Mouse (Mus musculus): ENCODE results near the gene Slc51b.
A peak's percentile ranks its signal among the peaks of the same experiment; 100 is the strongest.

Slc51b gene

DNA sequence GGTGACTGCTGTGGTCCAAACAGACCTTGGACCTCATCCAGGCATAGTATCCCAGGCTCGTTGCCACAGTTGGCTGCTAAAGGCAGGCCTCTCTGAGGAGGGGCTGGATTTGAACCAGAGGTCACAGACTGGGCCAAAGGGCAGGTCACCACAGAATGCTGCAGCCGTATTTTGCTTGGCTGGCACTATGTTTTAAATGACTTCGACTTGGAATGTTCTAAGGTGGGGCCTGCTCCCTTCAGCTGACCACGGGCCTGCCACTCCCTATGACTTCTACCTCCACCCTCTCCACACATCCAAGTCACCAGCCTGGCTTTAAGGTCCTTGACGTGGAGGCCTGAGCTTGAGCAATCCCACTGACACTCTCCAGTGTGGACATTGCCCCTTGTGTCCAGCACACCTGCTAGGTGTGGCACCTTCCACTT is 13.9 kb downstream of the Slc51b start:
- DNase-seq (ENCODE audit: low read depth, low spot score): peak; percentile 44

DNA sequence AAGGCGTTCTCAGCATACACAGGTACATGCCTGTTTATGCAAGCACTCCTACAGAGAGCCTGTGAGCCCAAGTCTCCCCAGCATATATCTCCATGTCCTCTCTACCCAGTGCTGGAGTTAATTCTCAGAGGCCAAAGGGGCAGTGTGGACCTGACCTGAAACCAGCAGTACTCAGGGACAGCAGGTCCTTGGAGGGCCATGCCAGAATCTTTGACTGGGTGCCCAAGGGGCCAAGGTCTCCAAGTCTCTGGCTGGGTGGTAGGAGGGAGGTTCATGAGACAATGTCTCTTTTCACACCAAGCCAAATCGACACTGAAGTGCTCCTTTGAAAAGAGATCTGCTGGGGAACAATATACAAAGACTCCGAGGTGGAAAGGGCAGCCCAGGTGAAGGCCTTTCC is 14.9 kb downstream of the Slc51b start:
- DNase-seq (ENCODE audit: low read depth, low spot score): no peak

DNA sequence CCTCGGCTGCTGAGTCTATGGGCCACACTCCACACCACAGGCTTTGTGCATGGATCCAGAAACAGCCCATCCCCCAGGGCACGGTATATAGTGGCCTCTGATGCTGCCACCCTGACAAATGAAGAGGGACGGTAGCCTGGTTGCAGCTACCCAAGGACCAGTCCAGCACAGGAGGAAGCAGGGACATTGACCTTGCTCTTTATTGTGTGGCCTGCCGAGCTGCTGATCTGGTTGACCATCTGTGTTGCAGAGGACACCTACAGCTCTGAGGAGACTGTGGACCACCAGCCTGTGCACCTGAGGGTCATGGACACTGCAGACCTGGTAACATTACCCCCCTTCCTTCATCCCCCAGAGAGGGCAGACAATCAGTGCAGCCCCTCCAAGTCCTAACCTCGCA is 15.4 kb downstream of the Slc51b start:
- DNase-seq (ENCODE audit: low read depth, low spot score): no peak

DNA sequence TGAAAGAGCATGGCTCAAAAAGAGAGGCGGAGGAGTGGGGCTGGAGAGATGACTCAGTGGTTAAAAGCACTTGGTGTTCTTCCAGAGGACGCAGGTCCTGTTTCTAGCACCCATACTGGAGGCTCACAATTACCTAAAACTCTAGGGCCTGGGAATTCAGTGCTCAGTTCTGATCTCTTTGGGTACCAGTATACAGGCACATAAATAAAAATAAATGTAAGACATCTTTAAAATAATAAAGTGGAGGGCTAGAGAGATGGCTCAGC is 17.6 kb downstream of the Slc51b start:
- DNase-seq (ENCODE audit: low read depth, low spot score): peak; percentile 35

DNA sequence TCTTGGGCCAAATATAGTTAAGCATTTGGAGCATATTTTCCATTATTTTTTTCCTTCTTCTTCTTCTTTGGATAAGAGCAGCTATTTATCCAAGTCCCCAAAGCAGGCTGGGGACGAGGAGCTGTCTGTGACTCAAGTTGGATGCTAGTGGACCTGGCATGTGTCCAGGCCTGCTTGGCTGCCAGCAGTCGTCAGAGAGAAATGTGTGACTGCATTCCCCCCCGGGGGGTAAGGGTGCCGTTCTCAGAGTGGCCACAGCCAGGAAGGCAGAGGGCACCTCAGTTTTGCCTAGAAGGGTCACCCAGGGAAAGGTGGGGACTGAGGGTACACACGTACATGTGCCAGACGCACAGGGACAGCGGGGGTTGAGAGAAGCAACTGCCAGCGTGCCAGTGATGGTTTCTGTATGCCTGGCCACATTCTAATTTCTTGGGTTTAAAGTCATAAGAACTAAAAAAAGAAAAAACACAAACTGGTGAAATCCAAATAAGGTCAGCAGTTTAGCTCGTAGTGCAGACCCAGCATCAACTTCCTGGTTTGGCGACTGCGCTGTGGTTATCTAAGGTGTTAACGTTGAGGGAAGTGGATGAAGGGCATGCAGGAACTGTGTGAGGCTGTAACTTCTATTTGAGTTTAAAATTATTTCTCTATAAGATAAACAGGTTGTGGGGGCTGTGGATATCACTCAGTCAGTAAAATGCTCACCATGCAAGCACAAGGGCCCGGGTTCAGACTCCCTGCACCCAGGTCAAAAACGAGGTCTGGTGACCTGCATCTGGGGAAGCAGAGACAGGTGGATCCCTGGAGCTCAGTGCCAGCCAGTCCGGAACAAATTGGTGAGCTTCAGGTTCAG is 18.2 kb downstream of the Slc51b start:
- DNase-seq (ENCODE audit: low read depth, low spot score): peak; percentile 60

DNA sequence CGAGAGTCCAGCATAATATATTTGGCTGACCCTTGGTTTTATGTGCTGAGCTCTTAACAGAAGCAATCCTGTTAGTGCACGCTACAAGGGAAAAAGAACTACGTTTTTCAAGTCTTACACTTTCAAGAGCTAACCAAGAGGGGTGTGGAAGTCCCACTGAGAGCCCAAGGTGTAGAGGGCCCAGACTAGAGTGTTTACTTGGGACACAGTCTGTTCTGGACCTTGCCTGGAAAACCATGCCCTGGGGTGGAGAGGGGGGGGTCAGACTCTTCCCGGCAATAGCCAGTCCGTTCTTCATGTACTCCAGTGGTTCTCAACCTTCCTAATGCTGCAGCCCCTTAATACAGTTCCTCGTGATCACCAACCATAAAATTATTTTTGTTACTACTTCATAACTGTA is 22.8 kb downstream of the Slc51b start:
- no peak for DNase-seq (ENCODE audit: low read depth, low spot score)

DNA sequence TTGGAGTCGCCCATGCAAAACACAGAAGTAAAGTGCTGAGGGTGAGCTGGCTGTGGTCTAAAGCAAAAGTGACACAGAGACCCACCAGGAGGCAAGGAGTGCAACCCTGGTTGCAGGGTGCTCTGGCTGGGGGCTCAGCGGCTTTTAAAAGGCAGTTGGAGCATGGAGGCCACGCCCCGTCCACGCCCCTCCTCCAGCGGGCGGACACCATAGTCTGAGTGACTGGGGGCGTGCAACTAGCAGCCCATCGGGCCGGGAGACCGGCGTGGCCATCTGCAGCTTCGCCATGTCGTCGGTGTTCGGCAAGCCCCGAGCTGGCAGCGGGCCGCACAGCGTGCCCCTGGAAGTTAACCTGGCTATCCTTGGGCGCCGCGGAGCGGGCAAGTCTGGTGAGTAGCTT is 24.5 kb downstream of the Slc51b start, which contains the start of gene Rasl12:
Gene Rasl12 (plus strand): TSS at position 228 of the 400 bp plus-strand sequence.
- no peak for DNase-seq (ENCODE audit: low read depth, low spot score)

DNA sequence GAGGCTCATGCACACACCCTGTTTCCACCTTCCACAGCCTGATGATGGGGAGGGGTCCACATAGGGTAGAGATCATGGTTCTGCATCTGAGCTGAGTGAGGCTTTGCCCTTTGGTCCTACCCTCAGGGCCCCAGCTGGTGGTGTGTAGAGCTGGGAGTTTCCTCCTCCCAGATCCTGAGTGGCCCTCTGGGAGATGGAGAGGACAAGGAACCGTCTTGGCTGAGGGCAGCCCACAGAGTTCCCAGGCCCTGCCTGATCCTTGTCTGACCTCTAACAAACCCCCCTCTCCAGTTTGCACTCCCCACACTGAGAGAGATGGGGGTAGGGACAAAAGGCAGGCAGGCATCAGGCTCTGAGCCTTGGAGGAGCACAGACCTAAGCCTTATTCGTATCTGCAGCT is 28.4 kb downstream of the Slc51b start:
- DNase-seq (ENCODE audit: low read depth, low spot score): no peak

DNA sequence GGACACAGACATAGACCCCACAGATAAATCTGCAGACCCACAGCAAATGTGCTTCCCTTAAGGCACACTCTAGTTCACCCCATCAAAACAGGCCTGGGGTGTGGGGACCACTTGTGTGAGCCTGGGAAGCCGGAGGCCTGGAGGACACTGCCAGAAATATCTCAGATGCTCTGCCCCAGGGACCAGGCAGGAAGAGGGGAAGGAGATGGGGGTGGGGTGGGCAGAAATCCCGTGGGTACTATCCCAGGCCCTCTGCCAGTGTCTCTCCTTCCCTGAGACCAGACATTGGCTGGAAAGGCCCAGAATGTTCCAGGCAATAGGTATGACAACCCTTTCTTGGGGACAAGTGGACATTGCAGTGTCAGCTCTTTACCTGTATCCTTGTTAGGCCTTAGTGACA is 29.1 kb downstream of the Slc51b start:
- no peak for DNase-seq (ENCODE audit: low read depth, low spot score)

DNA sequence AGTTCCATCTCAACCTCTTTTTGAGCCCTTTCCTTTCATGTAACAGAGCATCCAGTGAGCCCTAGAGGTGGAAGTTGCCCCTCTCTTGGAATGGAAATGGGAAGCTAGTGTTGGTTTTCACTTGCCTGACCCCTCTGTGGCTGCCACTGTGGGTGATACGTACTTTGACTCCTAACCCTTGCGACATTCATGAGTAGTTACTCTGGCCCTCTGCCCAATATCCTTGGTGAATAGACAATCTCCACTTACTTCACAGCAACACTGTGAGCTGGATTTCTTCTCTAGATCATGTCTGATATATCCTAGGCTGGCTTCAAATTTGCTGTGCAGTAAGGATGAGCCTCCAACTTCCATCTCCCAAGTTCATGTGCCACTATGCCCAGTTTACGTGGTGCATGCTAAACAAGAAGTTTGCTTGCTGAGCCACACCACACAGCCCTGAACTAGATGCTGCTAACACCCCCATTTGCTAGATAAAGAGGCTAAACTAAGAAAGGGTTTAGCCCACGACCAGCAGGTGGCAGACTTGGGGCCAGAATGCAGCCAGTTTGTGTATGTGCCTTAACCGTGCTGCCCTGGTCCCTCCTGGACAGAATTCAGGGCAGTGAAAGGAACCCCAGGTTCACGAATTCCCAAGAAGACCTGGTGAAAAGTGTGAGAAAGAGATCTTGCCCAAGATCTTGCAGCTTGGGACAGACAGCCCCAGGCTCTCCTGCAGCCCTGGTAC is 30.0 kb downstream of the Slc51b start:
- peak; percentile 78 for DNase-seq (ENCODE audit: low read depth, low spot score)

DNA sequence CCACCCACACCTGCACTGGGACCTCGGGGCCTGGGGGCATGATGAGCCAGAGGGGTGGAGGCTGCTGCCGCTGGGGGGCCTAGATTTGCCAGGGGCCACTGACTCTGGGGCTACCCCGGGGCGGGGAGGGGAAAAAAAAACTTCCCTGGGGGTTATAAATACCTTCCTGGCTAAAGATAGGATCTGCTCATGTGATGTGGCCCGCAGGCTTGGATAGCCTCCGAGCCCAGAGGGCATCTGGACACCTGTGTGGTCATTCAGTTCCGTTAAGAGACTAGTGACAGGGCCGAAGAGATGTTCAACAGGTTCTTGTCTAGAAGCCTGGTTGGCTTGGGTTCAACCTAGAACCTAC is 31.2 kb downstream of the Slc51b start, which contains the start of gene Kbtbd13:
Gene Kbtbd13 (minus strand): TSS at position 40 of the 352 bp plus-strand sequence.
- DNase-seq (ENCODE audit: low read depth, low spot score): no peak

DNA sequence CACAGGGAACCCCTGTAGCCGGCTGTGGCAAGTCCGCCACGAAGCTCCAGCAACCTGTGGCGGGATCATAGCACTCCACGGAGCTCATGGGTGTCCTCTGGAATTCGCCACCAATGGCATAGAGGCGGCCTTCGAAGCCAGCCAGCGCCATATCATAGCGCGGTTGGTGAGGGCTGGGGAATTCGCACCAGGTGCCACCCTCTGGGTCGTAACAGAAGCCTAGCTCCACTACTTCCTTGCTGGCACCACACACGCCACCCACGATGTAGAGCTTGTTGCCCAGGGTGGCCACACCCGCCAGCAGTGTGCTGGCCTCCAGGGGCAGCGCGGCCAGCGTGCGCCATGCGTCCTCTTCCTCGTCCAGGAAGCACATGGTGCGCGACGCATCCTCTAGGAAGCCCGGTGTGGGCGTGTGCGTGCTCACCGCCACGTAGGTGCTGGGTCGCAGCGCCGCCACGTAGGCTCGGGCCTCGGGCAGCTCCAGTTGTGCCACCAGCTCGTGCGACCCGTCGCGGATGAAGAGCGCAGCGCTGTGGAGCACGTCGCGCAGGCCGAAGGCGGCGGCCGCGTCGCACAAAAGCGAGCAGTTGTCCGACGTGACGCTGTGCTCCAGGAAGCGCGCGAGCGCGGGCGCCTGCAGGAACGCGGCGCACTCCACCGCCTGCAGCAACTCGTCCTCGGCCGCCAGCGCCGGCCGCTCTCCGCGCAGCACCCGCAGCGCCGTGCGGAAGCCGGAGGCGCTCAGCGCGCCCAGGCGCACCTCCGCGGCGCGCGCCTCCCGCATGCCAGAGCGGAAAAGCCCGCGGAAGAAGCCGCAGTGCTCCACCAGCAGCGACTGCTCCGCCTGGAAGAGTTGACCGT is 31.8 kb downstream of the Slc51b start:
- DNase-seq (ENCODE audit: low read depth, low spot score): no peak

DNA sequence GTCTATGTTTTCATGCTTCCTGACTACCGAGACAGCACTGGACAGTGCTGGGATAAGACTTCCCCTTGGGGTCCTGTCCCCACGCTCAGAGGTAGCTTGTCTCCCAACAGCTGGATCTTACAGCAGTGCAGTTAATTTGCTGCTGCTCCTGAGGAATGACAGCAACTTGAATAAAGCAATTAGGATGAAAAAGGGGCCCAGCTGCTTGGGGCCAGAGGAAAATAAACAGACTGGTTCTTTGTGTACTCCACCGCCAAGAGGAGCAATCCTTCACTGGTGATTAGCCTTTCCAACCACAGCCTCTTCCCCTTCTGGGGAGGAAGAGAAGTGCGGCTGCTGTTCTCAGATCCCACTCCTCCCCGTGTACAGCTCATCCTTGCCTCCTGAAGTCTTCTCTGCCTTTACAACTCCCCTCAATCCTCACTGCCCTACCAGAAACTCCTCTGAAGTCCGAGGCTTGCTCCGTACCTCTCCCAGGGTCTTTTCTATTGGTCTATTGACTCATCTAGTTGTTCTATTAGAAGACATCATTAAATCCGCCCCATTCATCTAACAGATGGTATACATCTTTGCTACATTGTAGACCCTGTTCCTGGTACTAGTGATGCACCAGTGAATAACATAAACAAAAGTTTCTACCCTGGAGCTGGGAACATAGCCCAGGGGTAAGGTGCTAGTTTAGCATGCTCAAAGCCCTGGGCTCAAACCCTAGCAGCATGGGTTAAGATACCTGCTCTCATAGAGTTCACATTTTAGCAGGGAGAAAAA is 36.2 kb downstream of the Slc51b start:
- DNase-seq (ENCODE audit: low read depth, low spot score): no peak

DNA sequence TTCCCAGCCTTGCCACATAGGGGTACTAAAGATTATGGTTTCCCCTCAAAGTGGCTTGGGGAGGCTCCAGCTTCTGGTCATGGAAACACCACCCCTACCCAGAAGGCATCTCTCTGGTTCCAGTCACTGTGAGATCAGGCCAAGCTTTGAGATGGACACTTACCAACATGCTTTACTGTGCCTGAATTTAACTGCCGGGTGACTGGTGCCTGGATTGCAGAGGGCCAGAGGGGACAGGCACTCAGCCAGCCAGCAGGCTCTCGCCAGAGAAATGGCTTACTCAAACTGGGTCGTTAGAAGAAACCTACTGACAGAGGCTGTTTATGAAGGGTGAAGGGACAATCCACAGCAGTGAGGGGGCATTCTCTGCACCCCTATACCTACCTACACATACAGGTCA is 38.5 kb downstream of the Slc51b start:
- DNase-seq (ENCODE audit: low read depth, low spot score): no peak

DNA sequence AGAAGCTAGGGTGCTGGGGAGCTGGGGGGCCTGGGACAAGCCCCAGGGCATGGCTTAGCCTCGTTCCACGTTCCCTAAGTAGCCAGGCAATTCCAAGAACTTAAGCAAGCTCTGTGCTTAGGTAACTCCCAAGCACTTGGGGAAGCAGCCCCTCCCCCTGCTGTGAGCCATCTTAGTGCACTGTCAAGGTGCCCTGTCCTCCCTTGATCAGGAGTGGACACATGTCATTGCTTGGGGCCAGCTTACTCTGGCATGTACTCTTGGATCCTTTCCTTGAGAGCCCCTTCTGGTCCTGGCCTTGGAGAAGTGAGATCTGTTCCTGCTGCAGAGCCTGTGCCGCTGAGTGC is 40.0 kb downstream of the Slc51b start:
- DNase-seq (ENCODE audit: low read depth, low spot score): no peak

DNA sequence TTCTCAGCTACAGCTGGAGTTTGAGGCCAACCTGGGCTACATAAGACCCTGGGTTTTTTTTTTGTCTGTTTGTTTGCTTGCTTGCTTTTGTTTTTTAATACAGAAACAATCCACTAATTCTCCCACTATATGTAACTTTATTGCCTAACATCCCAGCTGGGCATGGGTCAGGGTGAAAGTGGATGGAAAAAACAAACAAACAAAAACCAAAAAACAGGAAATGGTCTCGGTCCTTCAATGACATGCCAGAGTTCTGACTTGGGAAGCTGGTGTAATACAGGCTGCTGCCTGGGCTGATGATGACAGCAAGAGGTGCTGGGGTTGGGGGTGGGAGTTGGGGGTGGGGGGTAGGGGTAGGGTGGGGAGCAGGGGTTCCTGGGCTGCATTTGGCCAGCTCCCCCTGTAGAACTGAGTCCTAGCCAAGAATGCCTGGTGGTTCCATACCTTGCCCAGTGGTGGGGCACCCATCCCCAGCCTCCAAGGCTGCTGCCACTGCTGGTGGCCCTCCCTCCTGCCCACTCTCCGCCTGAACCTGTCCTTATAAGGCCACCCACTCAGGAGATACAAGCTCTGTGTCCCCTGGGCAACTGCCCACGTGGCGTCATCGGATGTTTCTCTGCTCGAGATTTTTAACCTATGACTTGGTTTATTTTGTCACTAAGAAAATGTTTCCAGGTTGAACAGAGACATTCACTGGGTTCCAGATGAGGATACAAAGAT is 40.6 kb downstream of the Slc51b start:
- no peak for DNase-seq (ENCODE audit: low read depth, low spot score)

DNA sequence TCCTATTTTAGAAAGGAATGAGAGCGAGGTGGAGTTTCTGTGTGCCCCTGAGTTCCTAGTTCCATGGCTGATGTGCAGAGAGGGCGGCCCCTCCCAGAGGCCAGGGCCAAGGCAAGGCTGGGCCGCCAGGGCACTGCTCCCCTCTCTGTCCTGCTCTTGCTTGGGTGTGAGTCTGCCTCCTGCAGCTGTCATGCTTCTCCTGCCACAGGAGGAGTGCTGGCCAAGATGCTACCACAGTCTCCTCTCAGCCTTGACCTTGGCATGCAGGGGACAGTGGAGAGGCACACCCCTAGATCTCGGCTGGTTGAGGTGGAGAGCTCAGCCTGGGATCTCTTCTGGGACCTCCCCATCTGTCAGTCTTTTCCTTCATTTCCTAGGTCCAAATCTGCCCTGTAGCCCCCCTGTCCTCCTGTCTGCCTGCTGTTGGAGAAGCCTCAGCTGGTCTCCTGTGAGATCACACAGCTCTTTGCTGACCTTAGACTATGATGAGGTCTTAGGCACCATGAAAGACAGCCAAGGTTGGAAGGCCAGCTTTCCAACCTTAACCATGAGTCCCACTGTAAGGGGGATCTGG is 41.7 kb downstream of the Slc51b start:
- DNase-seq (ENCODE audit: low read depth, low spot score): no peak

DNA sequence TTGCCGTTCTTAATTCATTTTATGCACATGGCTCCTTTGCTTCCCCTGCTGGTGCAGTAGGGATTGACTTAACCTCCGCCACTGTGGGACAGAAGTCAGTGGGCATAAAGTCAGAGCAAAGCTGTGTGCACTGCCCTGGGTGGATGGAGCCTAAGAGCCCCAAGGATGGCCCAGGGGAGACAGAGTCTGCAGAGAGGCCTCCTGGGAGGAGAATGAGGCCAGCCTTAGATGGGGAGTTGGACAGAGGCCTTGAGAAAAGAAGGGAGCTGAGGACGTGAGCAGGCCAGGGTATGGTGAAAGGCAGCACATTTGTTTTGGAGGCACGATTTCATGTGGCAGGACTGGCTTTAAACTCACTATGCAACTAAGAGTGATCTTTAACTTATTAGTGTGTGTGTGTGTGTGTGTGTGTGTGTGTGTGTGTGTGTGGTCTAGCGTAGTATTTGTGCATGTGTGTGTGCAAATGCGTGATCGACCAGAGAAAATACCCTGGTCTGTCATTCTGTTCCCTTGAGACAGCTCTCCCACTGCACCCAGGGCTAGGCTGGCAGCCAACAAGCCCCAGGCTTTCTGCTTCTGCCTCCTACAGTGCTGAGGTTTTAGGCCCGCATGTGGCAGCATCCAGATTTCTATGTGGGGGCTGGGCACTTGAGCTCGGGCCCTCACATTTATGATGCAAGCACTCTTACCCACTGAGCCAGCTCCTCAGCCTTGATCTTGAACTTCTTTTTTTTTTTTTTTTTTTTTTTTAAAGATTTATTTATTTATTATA is 47.4 kb downstream of the Slc51b start:
- no peak for DNase-seq (ENCODE audit: low read depth, low spot score)

DNA sequence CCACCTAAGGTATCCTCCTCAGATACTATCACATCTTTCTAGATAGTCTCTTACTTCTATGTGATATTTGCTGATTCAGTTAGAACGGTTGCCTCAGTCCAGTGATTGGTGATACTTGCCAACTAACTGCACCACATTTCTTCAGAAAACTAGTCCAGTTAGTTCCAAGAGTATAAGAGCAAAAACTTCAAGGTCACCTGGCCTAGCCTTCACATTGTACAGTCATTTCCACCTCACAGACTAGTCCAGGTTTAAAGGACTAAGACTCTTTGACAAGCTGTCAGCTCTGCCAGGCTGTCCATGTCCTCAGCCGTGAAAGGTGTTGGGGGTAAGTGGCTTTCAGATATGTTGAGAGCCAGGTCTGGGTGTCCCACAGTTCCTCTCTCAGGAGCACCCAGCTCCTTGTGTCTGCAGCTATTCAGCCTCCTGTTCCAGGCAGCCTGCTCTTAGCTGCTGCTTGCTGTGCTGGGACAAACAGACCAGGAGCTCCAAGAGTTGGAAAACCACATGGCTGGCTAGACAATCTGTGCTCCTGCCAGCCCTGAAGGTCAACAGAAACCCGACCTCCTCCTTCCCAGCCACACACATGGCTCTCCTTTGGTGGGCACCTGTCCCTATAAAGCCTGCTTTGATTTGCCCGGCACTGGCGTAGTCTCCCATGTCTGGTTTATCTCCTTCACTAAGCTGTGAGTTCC is 48.1 kb downstream of the Slc51b start:
- no peak for DNase-seq (ENCODE audit: low read depth, low spot score)

All from 3T3-L1 (cell line).